Mouse (Mus musculus): ENCODE data around the gene Hist1h2bc. TPM values are rescaled to one million over a fixed set of nuclear protein-coding genes. Genes with fewer than 3 reads are reported as not detected.
A peak's percentile ranks its signal among the peaks of the same experiment; 100 is the strongest.

Hist1h2bc gene
- total RNA-seq, 2 experiments from 2014 or later, result 64.4 to 75.8 TPM

DNA sequence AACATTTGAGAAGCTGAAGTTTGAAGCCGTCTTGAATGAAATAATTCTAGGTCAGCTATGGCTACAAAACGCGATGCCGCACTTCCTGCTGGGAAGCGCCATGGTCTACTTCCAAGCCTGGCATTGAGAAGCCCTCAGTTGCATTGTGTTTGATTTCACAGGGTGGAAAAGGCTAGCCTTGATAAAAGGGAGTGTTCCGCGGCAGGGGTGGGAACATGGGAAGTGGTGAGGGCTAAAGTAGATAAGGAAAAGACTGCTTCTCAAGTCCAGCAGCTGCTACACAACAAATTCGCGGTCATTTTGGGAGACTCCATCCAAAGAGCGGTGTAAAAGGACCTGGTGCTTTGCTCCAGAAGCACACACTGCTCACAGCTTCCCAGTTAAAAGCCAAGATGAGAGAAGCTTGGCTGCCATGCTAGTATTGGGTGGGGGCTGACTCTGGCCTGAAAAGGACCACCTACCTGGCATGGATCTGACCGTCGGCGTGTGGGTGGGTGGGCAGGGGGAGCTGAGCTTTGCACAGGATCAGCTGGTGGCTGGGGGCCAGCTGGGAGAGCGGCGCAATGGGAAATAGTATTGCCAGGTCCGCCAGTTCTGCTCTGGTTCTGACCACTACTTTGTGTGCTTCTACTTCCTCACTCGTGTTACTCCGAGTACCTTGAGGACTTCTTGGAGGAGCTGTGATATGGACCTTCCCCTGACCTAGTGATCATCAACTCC is 44.6 kb downstream of the Hist1h2bc start:
- no peak for DNase-seq
- intact Hi-C loops (cut with DNase I), result no loop called here

DNA sequence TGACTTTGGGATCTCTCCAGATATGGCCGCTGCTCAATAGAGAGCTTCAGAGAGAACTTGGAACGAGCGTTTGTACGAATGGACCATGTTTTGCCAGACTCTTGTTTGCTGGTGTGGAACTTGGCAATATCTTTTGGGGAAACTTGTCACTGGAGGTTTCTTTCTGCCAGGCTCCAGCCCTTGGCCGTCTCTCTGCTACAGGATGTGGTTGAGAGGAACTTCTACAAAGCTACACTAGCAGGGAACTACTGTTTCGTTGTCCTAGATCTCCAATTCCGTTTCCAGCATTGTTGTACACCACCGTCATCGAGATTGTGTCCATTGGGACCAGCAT is 45.2 kb downstream of the Hist1h2bc start:
- no peak for DNase-seq
- intact Hi-C loops (cut with DNase I), result no loop called here

DNA sequence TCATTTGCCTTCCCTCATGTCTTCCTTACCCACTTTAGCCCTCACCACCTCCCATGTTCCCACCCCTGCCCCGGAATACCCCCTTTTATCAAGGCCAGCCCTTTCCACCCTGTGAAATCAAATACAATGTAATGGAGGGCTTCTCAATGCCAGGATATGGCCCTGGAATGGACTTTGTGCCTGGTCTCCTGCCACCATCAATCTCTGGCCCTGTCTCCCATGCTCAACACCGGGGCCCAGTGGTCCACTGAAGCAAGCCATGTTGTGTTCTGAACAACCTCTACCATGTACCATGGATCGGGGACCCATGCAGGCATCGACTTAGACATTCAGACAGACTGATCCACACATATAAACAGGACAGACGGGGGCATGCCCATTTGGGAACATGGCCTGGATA is 45.7 kb downstream of the Hist1h2bc start:
- intact Hi-C loops (cut with DNase I), result no loop called here
- DNase-seq, result no peak

DNA sequence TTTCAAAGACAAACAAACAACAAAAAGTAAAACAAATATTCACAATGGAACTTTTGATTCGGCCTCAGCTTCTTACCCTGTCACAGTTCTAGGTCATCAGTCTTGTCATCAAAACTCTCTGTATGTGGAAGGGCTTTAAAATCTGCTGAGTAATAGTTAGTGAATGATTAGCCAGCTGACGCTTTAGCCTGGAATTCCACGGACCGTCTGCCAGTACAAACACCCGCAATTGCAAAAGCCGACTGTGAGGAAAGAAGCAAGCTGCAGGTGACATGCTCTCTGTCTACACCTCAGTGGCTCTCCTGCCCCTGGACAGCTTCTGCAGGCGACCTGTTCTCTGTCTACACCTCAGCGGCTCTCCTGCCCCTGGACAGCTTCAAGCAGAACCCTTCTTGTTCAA is 46.5 kb downstream of the Hist1h2bc start:
- intact Hi-C loops (cut with DNase I), result no loop called here
- peak in 1 of 2 experiments; percentile 31 for DNase-seq

DNA sequence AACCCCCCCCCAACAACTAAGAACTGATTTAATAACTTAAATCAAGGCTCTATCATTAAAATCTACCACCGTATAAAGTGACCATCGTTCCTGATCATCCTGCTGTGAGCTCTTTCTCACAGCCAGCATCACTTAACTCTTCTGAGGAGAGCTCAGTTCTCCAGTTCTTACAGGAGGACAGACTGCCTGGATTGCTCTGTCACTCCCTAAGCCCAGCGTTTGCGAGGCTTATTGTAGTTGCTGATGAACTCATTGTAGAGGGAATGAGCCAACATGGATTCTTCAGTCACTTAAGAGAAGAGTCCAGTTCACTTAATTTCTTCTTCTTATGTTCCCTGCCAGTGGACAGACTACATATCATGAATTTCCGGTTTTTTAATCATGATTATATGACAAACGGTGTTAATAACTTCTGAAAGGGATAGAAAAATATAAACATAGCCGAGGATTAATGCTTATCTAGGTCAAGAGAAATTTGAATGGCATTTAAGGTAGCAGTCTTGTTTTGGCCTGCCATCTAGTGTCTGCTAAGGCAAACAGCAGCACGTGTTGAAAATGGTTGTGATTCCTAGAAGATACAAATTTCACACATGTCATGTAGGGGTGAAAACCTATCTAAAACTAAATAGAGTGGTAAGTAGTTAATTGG is 48.3 kb downstream of the Hist1h2bc start:
- intact Hi-C loops (cut with DNase I), result loop anchor here (1.0 kb wide), 1 partner anchor 31 kb away; no protein-coding TSS in a partner anchor
- no peak for DNase-seq

DNA sequence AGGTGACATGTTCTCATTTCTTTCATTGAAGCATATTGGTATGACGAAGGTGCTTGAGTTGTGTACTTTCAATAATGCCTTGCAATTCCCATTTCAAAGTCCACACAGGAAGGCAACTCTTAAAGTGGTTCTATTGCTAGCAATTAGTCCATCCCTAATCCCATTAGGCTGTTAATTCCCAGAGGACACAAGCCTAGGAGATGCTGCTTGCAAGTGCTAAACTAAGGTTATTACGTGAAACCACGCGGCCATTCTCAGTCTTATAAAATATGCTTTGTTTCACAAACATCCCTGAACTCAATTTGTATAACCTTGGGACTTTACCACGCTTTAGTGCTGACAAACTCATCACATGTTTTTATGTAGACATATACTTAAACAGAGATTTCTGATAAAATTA is 53.1 kb downstream of the Hist1h2bc start:
- intact Hi-C loops (cut with DNase I), result loop anchor here (5.0 kb wide), 1 partner anchor 150 kb away; no protein-coding TSS in a partner anchor

DNA sequence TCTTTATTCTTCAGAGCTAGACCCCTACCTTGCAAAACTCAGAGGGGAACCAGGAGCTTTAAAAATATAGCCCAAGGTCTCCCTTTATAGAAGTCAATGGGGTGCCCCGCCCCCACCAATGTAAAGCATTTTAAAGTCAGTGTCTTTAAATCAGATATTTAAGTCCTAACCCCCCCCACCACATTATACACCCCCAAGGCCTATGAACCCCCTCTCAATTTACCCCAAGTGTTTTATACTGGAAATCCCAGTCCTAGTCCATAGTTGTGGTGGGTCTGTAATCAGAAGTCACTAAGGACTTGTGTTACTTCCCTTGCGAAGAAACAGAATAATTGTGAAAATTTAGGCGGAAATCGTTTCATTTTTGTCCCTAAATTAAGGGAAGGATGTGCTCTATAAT is 54.0 kb downstream of the Hist1h2bc start:
- no peak for DNase-seq
- intact Hi-C loops (cut with DNase I), result loop anchor here (2.0 to 5.0 kb wide), 2 partner anchors 117 to 151 kb away; partner anchors contain the start of gene Hist1h2be

More for the DNA sequence above, 53.1 kb downstream of the Hist1h2bc start:
- DNase-seq, result no peak

DNA sequence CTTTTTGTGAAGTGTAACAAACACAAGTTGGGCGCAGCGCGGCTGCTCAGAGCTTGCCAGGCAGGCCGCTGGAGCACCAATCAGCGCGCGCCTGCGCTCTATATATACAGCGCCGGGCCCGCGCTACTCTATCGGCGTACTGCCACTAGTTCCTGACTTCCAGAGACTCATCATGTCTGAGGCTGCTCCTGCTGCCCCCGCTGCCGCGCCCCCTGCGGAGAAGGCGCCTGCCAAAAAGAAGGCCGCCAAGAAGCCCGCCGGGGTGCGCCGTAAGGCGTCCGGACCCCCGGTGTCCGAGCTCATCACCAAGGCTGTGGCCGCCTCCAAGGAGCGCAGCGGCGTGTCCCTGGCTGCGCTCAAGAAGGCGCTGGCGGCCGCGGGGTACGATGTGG is 54.7 kb downstream of the Hist1h2bc start, which contains the start of gene Hist1h1c:
Gene Hist1h1c, plus strand, starts transcription at position 132 of the 392 bp plus-strand sequence.
- peak; percentile 89 to 93 for DNase-seq
- intact Hi-C loops (cut with DNase I), result loop anchor here (2.0 to 5.0 kb wide), 2 partner anchors 118 to 151 kb away; partner anchors contain the start of gene Hist1h2be

DNA sequence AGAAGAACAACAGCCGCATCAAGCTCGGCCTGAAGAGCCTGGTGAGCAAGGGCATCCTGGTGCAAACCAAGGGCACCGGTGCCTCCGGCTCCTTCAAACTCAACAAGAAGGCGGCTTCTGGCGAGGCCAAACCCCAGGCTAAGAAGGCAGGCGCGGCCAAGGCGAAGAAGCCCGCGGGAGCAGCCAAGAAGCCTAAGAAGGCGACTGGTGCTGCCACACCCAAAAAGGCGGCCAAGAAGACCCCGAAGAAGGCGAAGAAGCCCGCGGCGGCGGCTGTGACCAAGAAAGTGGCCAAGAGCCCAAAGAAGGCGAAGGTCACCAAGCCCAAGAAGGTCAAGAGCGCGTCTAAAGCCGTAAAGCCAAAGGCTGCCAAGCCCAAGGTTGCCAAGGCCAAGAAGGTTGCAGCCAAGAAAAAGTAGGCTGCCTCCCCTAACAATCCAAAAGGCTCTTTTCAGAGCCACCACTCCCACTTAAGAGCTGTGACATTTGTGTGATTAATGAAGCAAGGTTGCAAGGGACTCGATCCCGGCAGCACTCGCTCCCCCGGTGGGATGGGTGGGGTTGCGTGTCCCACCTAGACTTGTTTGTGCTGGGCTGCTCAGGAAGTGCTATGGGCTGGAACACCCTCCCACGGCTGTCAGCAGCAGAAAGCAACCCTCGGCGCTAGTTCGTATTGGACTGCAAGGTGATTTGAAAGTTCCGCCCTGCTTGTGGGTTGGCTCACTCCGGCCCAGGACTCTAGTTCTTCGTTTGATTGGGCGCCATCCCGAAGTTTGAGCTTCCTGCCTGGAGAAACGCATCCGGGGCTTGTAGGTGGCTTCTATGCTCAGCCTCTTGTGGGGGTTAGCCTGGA is 55.3 kb downstream of the Hist1h2bc start:
- peak; percentile 87 to 91 for DNase-seq
- intact Hi-C loops (cut with DNase I), result loop anchor here (2.0 to 5.0 kb wide), 2 partner anchors 118 to 152 kb away; partner anchors contain the start of gene Hist1h2be

DNA sequence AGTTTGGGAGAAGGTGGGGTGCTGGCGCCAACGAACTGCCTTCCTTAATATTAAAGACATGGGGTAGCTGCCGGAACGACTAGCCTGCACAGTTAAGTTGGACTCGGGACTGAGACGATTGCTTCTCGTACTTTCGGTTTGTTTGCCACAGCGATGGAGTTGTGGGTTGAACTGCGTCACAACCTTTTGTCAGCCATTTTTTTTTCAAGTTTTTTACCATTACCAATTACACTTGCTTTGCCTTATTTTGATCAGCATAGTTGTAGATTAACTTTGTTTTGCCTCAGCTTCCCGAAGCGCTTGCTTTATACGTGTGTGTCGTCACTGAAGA is 55.9 kb downstream of the Hist1h2bc start:
- no peak for DNase-seq
- intact Hi-C loops (cut with DNase I), result loop anchor here (2.0 to 10.0 kb wide), 6 partner anchors 119 to 1915 kb away; partner anchors contain the start of genes Hist1h2af, Hist1h2ag, Hist1h2be and Hist1h2bj

DNA sequence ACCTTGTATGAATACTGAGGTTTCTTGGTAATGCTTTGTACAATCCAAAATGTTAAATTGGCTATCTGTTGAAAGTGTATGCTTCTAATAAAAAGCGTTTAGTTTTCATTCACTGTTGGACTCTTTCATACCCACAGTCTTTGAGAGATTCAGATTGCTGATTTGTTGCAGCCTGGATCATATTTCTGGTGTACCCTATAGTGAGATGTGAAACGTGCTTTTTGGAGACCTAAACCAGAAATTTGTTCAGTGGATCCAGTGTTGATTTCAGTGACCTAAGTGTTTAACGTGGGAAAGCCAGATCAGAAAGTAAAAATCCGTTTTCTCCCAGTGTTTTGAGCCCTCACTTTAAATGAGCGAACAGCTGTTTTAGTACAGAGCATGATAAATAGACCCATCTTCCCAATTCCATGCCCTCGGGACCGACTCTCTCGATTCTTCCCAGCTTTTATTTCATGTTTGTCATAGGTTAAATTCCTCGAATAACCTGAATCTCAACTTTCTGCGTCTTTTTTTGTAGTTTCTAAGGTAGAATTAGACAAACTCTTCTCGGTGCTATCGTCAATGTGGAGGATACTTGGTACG is 56.3 kb downstream of the Hist1h2bc start:
- DNase-seq, result no peak
- intact Hi-C loops (cut with DNase I), result loop anchor here (5.0 to 10.0 kb wide), 4 partner anchors 208 to 1916 kb away; partner anchors contain the start of genes Hist1h2af, Hist1h2ag, Hist1h2bj and Hist1h4h

DNA sequence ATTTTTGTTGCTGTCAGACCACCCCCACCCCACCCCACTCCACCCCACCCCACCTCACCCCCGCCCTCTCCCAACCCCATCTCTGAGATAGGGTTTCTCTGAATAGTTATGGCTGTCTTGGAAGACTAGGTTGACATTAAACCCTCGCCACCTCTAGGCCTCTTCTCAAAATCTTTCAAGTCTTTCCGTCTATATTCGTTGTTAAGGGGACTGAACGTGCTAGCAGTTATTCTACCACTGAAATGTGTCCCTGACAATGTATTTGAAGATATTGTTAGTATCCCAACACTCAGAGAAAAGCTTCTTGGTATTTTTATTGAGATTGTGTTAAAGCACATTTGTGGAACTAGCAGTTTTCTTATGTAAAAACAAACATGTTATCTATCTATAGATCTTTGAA is 56.9 kb downstream of the Hist1h2bc start:
- intact Hi-C loops (cut with DNase I), result loop anchor here (5.0 to 10.0 kb wide), 4 partner anchors 209 to 1916 kb away; partner anchors contain the start of genes Hist1h2af, Hist1h2ag, Hist1h2bj and Hist1h4h

DNA sequence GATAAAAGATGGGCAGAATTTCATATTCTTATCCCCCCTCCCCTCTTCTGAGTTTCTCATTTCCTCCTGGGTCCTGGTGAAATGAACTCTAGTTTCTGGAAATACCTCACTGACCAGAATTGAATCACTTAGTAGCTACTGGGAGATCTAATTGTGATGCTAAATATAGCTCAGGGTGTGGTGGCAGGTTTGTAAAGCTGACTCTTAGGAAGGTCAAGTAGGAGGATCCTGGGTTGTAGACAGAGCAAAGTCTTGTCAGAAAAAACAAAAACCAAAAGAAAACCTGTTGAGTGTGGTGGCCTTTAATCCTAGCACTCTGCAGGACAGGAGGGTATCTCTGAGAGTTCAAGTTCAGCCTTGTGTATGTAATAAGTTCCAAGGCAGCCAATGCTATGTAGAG is 58.0 kb downstream of the Hist1h2bc start:
- intact Hi-C loops (cut with DNase I), result loop anchor here (5.0 to 10.0 kb wide), 4 partner anchors 210 to 1917 kb away; partner anchors contain the start of genes Hist1h2af, Hist1h2ag, Hist1h2bj and Hist1h4h
- DNase-seq, result no peak

More for the DNA sequence above, 56.9 kb downstream of the Hist1h2bc start:
- DNase-seq, result no peak

Small RNA genes within 50 kb of the gene (microRNA-seq; reads per million reads assigned to microRNA genes)
- 0 reads per million in 2 experiments for gene Gm44350 (ENCODE audit: borderline number of aligned reads in 2 of 2)

Other genes starting within 250 kb of the Hist1h2bc start
- not detected for gene Btn1a1, start 218.3 kb upstream of the Hist1h2bc start, total RNA-seq (2021)
- gene Btn2a2, start 195.3 kb upstream of the Hist1h2bc start, total RNA-seq (2021), result not detected
- 100 to 1,000 TPM; 268 to 283 TPM for gene Hist1h4h, start 153.1 kb upstream of the Hist1h2bc start, total RNA-seq (2021)
- 10 to 100 TPM; 14.1 to 19.0 TPM for gene Hist1h2af, start 150.3 kb upstream of the Hist1h2bc start, total RNA-seq (2021)
- gene Hist1h3g, start 148.8 kb upstream of the Hist1h2bc start, total RNA-seq (2021), result 1 to 10 TPM; 2.5 to 4.1 TPM
- 1 to 10 TPM in 1 of 2 experiments, under 1 TPM in 1; 0.94 to 1.9 TPM for gene Hist1h2bh, start 140.8 kb upstream of the Hist1h2bc start, total RNA-seq (2021)
- 10 to 100 TPM in 1 of 2 experiments, 1 to 10 TPM in 1; 7.4 to 10.0 TPM for gene Hist1h3f, start 140.1 kb upstream of the Hist1h2bc start, total RNA-seq (2021)
- 10 to 100 TPM; 37.7 to 40.9 TPM for gene Hist1h4f, start 132.6 kb upstream of the Hist1h2bc start, total RNA-seq (2021)
- 1 to 10 TPM; 2.2 to 2.3 TPM for gene Hist1h1d, start 130.9 kb upstream of the Hist1h2bc start, total RNA-seq (2021)
- gene Hist1h3e, start 121.8 kb upstream of the Hist1h2bc start, total RNA-seq (2021), result 10 to 100 TPM; 21.4 to 23.8 TPM
- gene Hist1h2ae, start 113.0 kb upstream of the Hist1h2bc start, total RNA-seq (2021), result 1 to 10 TPM; 2.6 to 3.4 TPM
- 10 to 100 TPM; 38.1 to 41.0 TPM for gene Hist1h2bg, start 112.8 kb upstream of the Hist1h2bc start, total RNA-seq (2021)
- gene Hist1h2bf, start 110.0 kb upstream of the Hist1h2bc start, total RNA-seq (2021), result 10 to 100 TPM; 13.1 to 14.6 TPM
- gene Hist1h2ad, start 109.8 kb upstream of the Hist1h2bc start, total RNA-seq (2021), result 1 to 10 TPM; 2.9 to 4.6 TPM
- gene Hist1h3d, start 108.4 kb upstream of the Hist1h2bc start, total RNA-seq (2021), result 1 to 10 TPM; 3.1 to 4.8 TPM
- gene Hist1h4d, start 102.6 kb upstream of the Hist1h2bc start, total RNA-seq (2021), result 10 to 100 TPM; 61.5 to 67.6 TPM
- 10 to 100 TPM in 1 of 2 experiments, 1 to 10 TPM in 1; 8.9 to 11.1 TPM for gene Hist1h2be, start 63.1 kb upstream of the Hist1h2bc start, total RNA-seq (2021)
- gene Hist1h1e, start 61.6 kb upstream of the Hist1h2bc start, total RNA-seq (2021), result 10 to 100 TPM; 38.1 to 46.3 TPM
- gene Hist1h2ac, start 251 bp upstream of the Hist1h2bc start, total RNA-seq (2021), result 1 to 10 TPM; 1.6 to 1.8 TPM
- gene Hist1h1t, start 11.6 kb downstream of the Hist1h2bc start, total RNA-seq (2021), result not detected
- gene Hist1h4c, start 14.3 kb downstream of the Hist1h2bc start, total RNA-seq (2021), result 10 to 100 TPM; 51.7 to 59.6 TPM
- gene Hfe, start 26.7 kb downstream of the Hist1h2bc start, total RNA-seq (2021), result 10 to 100 TPM; 48.4 to 66.6 TPM
- 100 to 1,000 TPM; 186 to 225 TPM for gene Hist1h1c, start 54.6 kb downstream of the Hist1h2bc start, total RNA-seq (2021)
- 1 to 10 TPM; 6.5 to 9.3 TPM for gene Hist1h3c, start 61.4 kb downstream of the Hist1h2bc start, total RNA-seq (2021)
- 10 to 100 TPM in 1 of 2 experiments, 1 to 10 TPM in 1; 9.8 to 12.0 TPM for gene Hist1h2bb, start 62.5 kb downstream of the Hist1h2bc start, total RNA-seq (2021)
- 10 to 100 TPM; 11.9 to 16.8 TPM for gene Hist1h2ab, start 66.9 kb downstream of the Hist1h2bc start, total RNA-seq (2021)
- 10 to 100 TPM; 20.4 to 22.0 TPM for gene Hist1h3b, start 68.1 kb downstream of the Hist1h2bc start, total RNA-seq (2021)
- 10 to 100 TPM; 13.8 to 18.3 TPM for gene Hist1h4b, start 72.8 kb downstream of the Hist1h2bc start, total RNA-seq (2021)
- gene Hist1h4a, start 77.0 kb downstream of the Hist1h2bc start, total RNA-seq (2021), result 10 to 100 TPM; 12.3 to 13.8 TPM
- gene Hist1h3a, start 78.2 kb downstream of the Hist1h2bc start, total RNA-seq (2021), result 10 to 100 TPM; 16.6 to 17.0 TPM
- gene Hist1h1a, start 79.5 kb downstream of the Hist1h2bc start, total RNA-seq (2021), result 1 to 10 TPM; 7.5 to 8.2 TPM
- not detected for gene Trim38, start 85.7 kb downstream of the Hist1h2bc start, total RNA-seq (2021)
- gene Slc17a2, start 122.8 kb downstream of the Hist1h2bc start, total RNA-seq (2021), result not detected
- not detected for gene Slc17a3, start 155.2 kb downstream of the Hist1h2bc start, total RNA-seq (2021)
- gene Slc17a1, start 183.6 kb downstream of the Hist1h2bc start, total RNA-seq (2021), result not detected
- gene Slc17a4, start 230.8 kb downstream of the Hist1h2bc start, total RNA-seq (2021), result not detected
- not detected for gene Hist1h2ba, start 250.0 kb downstream of the Hist1h2bc start, total RNA-seq (2021)